Mouse (Mus musculus): ENCODE data around the gene Spout1. TPM values are rescaled to one million over a fixed set of nuclear protein-coding genes. Genes with fewer than 3 reads are reported as not detected.

Spout1 gene
- total RNA-seq (2015) (5.4 and 5.5 TPM in 2 replicates), total RNA-seq (2017) (8.5 and 11.7 TPM in 2 replicates)

DNA sequence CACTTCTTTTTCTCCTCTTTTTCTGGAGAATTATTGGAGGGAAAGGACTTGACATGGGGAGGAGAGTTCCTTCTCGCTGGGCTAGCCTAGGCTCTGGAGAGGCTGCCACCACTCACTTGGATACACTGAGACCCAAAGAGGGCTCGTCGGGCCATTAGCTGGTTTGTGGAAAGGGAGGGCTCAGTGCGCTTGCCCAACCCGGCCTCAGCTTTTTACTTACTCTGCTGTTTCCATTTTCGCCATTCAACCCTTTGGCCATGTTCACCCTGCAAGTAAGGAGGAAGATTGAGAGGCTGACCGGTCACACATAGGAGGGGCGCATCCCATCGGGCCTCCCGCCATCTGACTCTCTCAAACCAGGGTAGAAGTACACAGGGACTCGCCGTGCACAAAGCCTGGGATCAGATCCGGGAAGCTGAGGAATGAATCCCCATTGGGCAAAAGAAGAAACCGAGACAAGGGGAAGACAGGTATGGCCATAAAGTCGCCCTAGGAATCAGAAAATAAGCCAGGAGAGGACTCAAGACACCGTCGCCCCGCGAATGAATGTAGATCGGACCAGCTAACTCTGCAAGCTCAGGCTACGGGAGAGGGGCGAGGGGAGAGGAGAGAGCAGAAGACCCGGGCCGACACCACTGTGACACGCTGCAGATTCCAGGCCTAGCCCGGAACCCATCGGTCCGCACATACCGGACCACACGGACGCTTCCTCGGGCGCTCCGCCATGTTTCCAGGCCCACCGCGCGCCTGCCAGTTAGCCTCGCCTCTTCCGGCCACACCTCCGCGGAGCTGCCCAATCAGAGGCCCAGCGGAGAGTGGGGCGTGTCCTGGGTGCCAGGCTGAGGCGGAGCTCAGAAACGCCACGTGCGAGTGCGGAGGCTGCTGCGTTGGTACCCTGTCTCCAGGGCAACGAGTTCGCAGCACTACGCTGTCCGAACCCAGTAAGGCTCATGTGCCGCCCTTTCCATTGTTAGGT is at the start of gene Spout1:
Gene Spout1 (minus strand): TSS at position 760 of the 976 bp plus-strand sequence.
- ATAC-seq (ENCODE audit: poor library complexity, severe bottlenecking): peak; percentile 100

DNA sequence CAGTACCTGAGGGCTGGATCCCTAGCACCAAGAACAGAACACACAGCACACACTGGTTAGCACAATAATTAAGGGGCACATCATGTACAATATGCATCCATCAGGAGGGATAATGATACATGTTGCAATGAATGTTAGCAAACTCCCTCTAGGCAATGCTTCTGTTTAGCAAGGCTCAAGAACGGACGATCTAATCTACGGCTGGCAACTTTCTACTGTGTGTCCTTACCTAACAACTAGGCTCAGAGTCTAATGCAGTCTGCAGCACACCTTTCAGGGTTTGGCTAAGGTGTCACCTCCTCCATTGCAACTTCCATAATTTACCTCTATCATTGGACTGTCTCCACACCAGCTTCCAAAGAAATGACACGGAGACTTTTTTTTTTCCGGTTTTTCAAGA is 38.0 kb upstream of the Spout1 start:
- no peak for ATAC-seq (ENCODE audit: poor library complexity, severe bottlenecking)

DNA sequence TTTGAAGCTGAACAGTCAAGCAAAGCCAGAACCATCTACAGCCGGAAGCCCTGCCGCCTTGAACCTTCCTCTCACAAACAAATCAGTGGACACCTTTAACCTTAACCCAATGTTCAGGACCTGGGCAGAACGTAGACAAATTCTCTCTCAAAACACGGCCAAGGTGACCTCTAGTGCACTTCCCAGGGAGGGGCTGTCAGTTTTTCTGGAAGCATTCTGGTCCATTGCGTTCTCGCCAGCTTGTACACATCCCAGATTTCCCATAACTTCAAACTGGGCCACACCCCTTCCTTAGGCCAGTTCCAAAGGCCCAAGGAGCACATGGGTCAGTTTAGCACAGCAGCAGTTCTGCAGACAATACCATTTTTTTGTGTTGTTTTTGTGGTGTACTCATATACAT is 37.2 kb upstream of the Spout1 start:
- ATAC-seq (ENCODE audit: poor library complexity, severe bottlenecking): no peak

DNA sequence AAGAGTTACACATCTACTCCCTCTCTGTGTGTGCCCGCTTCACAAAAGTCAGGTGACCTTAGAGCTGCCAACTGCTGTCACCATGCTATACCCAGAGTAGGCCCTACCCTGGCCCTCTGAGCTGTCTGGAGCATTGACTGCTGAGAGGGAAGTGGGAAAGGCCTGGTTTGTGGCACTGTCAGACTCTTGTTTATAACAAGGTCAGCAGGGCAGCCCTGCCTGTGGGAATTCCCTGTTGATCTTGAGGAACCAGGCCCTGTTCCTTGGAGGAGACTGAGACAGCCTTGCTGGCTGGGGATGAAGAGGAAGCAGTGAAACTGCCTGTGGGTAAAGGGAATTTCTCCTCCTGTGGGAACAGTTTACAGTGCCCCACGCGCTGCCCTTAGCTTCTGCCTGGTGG is 36.5 kb upstream of the Spout1 start:
- no peak for ATAC-seq (ENCODE audit: poor library complexity, severe bottlenecking)

DNA sequence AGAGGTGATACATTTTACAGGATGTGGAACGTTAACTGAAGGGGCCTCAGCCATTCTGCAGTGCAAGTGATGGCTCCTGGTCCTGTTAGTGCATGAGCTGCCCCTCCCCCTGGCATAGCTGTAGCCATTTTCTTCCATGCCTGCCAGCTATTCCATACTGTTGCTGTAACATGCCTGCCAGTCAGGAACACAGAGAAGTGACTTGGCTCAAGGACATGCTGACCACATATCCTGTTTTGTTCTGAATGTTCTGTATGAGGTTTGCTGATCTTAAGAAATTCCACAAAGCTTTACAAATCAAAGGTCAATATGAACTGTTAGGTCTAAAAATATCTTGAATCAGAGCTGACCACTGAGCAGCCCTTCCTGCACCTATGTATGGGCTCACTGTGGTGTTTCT is 34.7 kb upstream of the Spout1 start:
- no peak for ATAC-seq (ENCODE audit: poor library complexity, severe bottlenecking)

DNA sequence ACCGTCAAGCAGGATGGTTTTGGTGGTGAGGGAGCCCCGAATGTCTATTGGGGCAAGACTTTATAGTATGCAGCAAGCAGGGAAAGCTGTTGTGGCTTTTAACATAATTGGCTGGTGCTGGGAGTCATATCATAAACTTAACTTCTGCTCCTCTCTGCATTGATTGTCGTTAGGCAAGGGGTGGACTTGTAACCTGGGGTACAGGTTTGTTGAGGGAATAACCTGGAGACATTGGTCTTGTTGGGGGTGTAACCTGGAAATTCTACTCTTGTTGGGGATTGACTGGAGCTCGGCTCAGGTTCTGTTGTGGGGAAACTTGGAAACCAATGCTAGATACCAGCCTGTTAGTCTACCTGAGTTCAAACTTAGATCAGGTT is 33.9 kb upstream of the Spout1 start:
- ATAC-seq (ENCODE audit: poor library complexity, severe bottlenecking): no peak

DNA sequence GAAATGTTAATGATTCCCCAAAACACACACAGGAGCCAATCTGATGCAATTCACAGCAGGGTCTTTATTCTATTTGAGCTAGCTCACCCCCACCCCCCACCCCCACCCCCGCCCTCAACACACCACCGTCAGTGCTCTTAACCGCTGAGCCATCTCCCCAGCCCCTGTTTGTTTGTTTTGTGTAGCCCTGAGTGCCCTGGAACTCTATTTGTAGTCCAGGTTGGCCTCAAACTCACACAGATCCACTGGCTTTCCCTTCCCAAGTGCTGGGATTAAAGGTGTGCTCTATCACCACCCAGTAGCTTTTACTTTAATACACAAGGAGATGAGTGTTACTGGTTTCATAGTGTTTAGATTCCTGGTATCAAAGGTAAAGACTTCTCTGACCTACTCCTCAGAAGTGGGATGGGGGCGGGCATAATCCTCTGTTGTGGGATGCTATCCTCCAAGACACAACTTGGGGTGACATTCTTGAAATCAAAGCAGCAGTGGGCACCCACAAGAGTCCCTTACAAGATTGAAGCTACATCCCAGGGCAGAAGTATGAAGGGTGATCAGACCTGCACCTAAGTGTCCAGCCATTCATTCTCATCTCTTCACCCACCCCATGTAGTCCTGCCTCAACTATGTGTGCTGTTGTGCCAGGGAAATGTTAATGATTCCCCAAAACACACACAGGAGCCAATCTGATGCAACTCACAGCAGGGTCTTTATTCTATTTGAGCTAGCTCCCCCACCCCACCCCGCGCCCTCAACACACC is 33.3 kb upstream of the Spout1 start:
- ATAC-seq (ENCODE audit: poor library complexity, severe bottlenecking): no peak

DNA sequence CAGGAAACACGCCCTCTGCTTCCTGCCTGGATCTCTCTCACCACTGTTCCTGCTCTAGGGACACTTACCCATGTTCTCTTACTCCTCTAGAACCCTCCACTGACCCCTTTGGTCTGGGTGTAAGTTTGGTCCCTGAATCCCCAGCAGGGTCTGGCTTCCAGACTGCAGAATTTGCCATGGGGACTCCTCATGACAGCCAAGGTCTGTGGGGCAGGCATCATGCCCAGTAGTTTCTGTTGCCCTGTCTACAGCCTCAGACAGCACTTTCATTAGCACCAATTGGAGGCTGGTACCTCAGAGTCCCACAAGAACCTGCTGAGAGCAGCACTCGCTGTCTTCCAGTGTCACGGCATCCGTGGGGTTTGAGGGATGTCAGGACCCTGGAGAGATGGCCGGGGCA is 29.6 kb upstream of the Spout1 start:
- no peak for ATAC-seq (ENCODE audit: poor library complexity, severe bottlenecking)

DNA sequence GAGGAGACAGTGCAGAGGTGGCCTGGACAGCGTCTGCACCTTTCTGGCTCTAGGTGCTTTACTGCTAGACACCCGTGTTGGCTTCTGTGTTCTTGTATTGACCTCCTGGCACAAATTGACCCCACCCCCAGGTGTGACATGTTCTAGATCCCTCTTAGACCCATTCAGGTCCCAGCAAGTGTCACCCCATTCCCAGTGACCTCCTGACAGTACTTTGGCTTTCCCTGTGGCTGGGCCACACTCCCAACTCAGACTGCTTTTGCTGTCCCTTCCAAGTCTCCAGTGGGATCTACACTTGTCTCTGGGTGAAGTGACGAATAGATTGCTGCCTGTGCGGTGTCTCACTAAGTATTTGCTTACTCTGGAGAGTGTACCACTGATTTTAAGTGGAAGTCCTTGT is 29.1 kb upstream of the Spout1 start:
- no peak for ATAC-seq (ENCODE audit: poor library complexity, severe bottlenecking)

DNA sequence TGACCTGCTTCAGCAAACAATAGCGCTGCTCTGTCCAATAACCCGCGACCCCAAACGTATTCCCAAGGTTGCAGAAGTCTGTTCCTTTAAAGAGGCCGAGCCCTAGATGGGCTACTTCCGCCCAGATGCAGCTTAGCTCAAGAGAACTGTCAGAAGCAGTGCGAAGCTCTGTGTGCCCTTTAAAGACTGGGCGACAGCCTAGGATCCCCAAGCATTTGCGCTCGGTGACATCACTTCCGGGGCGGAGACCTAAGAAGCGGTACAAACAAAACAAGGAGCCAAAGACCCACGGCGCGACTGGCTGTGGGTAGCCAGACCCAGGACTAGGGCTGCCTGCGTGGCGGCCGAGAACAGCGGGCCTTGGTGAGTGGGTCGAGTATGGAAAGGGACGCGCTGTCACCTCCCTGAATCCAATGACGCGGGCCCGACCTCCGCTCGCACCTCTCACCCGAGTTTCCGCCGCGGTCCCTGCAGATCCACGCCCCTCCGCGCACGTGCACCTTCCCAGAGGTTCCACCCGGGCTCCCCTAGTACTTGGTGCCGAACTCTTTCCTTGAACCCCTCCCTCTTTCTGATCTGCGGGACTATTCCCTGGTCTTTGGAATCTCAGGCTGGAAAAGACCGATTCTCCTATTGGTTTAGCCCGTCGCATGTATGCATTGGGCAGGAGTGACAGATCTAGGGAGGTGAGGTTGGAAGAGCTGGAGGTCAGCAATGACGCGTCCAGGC is 27.5 kb upstream of the Spout1 start, which contains the start of gene Kyat1:
Gene Kyat1 (minus strand): TSS at position 219 of the 729 bp plus-strand sequence.
- peak; percentile 97 for ATAC-seq (ENCODE audit: poor library complexity, severe bottlenecking)

DNA sequence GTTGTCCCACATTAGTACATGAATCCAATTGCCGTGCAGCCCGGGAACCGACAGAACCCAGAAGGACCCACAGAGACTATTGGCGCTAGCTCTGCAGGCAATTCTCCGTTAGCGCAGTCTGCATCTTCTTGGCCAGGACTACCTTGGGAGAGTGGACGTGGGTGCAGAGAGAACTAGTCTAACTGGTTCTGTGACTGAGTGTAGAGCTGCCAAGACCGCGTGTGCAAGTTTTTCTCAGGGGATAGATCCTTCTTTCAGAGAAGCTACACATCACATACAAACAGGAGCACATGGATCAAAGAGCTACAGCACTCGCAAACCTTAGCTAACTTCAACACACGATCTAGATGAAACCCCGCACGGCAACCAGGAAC is 27.0 kb upstream of the Spout1 start:
- peak; percentile 13 for ATAC-seq (ENCODE audit: poor library complexity, severe bottlenecking)

DNA sequence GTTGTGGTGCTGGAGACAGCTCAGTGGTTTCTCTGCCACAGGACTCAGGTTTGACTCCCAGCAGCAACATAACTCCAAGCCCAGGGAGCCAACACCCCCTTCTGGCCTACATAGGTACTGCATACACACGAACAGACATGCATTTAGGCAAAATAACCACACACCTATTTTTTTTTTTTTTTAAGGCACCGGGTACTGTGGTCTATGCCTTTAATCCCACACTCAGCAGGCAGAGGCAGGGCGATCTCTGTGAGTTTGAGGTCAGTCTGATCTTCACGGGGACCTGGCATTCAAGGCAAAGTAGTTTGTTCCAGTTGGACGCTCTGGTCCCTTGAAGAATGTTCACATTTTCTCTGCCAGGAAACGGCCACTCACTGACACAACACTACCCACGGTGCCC is 25.2 kb upstream of the Spout1 start:
- no peak for ATAC-seq (ENCODE audit: poor library complexity, severe bottlenecking)

DNA sequence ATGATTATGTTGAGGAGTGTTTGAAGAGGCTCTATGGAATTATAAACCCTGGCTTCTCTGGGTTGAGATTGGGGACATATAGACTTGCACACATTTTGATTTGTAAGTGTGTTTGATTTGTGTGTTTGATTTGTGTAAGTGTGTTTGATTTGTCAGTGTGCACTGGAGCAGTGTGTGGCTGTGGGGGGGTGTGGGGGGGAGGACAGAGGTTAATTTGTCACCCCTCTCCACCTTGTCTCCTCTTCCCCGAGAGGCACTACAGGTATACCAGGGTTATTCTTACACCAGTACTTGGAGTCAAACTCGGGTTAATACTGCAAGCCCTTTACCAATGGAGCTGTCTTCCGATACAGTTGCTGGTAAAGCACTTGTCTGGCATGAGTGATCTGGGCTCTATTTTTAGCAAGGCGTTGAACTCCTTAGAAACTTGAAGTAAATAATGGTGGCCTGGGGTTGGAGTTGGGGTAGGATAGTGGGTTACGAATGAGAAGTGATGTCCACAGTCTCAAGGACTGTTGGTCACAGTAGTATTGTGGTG is 22.2 kb upstream of the Spout1 start:
- no peak for ATAC-seq (ENCODE audit: poor library complexity, severe bottlenecking)

DNA sequence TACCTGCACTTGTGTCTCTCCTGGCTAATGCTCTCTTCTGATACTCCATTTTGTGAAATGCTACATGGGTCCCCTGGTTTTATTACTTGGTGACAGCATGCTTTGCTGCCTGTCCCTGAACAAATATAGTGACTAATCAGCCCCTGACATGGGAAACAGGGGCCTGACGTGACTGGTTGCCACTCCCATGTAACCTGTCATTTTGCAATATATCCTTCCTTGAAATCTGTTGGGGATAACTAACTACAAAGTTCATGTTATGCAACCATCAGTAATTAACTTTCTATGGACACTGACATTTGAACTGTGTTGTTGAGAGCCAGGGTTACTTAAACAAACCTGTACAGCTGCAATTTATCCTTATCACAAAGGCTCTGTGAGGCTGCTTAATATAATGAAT is 21.7 kb upstream of the Spout1 start:
- no peak for ATAC-seq (ENCODE audit: poor library complexity, severe bottlenecking)

DNA sequence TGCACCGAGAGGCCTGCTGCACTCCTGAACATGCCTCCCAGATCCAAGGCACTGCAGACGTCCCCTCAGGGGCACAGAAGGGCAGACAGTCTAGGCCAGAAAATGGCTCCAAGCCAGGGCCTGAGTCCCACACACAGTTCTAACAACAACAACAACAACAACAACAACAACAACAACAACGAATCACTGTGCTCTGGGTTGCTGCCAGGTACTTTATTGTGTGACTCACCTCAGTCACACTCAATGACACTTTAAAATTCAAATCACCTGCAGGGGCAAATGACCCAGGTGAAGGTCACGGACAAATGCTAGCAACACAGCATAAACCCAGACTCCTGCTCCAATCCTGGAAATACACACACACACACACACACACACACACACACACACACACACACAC is 19.8 kb upstream of the Spout1 start:
- ATAC-seq (ENCODE audit: poor library complexity, severe bottlenecking): no peak

DNA sequence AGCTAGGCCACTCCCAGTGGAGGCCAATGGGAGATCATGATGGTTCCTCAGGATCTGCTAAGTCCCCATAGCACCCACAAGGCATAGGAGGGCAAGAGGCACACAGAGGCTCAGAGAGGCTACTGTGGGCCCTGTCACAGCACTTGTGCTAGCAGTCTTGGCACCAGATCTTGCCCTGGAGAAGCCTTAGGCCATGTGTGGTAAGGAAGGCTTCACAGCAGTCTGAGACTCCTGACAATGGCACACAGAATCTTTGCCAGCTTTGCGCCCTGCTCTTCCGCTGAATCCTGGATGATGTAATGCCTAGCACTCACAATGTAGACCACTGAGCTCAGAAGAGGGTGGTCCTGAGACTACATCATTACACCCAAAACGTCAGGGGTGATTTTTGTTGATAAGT is 16.4 kb upstream of the Spout1 start:
- ATAC-seq (ENCODE audit: poor library complexity, severe bottlenecking): no peak

DNA sequence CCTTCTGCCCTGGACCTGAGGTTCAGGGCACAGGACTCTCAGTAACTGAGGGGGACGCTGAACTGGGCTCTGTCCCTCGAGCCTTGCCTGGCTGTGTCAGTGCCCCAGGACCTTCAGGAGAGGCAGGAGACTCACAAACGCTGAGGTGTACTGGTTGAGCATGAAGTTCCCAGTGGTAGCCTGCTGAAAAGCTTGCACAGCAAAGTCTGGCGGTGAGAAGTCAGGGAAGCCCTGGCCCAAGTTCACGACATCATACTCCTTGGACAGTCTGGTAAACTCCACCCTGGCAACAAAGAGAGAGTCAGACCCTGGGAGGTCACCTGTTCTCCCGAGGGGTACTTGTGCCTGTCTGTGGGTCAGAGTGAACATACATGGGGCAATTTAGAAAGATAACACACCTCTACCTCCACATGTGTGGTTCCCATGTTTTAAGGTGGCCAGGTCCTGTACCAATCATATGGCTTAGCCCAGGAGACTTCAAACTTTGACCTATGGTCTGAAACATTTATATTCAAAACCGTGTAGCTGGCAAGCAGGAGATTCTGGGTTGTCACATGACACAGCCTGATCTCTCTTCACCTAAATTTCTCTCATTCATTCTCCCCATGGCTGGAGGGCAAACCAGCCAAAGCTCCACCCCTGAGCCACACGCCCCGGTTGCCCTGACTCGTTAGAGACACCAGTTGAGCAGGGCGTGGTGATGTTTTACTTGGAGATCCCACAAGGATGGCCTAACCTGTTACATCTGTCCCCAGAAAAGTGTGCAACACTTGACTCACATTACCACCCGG is 13.7 kb upstream of the Spout1 start:
- ATAC-seq (ENCODE audit: poor library complexity, severe bottlenecking): no peak

DNA sequence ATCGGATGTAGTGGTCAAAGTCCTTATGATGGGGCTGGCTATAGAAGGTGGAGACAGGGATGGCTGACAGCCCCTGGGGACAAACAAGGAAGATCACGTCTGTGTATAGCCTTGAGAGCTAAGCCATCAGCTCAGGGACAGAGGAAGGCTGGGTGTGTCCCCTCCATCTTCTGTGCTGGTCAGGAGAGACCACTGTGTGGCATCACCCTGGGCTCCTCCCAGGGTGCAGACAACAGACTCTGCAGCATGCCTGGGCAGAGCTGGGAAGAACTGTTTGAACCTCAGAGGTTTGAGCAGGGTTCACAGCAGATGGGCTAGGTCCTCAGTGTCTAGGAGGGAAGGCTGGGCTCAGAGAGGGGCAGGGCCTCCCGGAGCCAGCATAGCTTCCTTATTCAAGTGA is 7.4 kb upstream of the Spout1 start:
- no peak for ATAC-seq (ENCODE audit: poor library complexity, severe bottlenecking)

DNA sequence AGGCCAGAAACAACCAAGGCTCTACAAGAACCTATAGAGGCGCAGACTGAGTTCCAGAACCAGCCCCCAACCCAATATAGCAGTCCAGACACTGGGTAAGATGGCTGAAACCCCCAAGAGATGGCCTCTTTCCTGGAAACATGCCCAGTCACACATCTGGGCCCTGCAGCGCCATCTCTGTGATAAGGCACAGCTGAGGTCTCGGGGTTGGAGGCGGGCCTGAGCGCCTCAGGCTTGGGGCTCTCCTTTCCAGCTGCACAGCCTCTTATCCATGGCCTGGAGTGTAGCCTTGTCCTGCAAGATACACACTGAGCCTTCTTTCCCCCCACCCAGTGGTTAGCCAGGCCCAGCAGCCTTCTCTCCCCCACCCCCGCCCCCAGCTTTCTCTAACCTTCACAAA is 7.0 kb upstream of the Spout1 start:
- no peak for ATAC-seq (ENCODE audit: poor library complexity, severe bottlenecking)

DNA sequence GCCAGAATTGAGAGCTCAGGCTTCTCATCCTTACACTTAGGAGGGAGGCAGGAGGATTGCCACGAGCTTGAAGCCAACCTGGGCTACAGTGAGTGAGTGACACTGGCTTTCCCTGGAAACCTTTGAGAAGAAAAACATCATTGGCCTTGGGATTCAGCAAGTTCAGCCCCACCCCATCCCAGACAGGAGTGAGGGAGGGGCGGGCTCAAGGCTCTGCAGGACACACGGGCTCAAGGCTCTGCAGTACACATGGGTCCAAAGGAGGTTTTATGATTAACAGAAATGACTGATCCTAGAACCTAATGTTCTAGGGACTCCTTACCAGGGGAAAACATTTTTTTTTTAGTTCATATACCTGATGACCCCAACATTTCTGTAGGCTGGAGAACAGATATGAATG is 5.5 kb upstream of the Spout1 start:
- ATAC-seq (ENCODE audit: poor library complexity, severe bottlenecking): no peak

All from megakaryocyte, adult 5-6 weeks (primary cell).